Mouse (Mus musculus) gastrocnemius, postnatal 36 days (tissue): Measurements from ENCODE around the gene Cd44. TPM values are rescaled to one million over a fixed set of nuclear protein-coding genes. Genes with fewer than 3 reads are reported as not detected.

Experiments
- DNase-seq, 2 experiments: peaks; one replicate each; pipeline ENCODE4 v3.0.0; 2022
- intact Hi-C: fragments of 180-260 bp; cut with DNase I; formaldehyde crosslinking; loops from one replicate; pipeline ENCODE4 v1.15.1; 2025
- total RNA-seq, 2 experiments: library from RNA; stranded (reverse); gene quantifications; 2 replicates each; pipeline ENCODE4 v1.2.3; 2021

Cd44 gene
- total RNA-seq, 2 experiments from 2014 or later: 5.3 to 6.0 TPM

DNA sequence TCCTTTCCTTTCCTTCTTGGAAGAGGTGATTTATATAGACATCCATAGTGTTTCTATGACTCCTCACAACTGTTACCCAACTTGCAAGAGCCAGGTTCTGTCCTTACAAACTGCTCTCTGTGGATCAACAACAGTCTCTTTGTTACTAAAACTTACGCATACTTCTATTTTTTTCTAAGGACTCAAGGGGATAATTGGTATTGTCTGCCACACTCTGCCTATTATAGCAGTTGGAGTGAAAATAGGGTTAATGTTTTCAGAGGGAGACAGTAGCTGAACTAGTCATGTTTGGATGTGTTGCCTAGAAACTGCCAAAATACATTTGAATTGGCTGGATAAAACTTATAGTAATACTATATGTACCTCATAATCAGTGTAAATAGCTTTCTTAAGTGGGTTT lies 125.9 kb downstream of the Cd44 start:
- intact Hi-C loops: no loop called here
- DNase-seq: no peak

DNA sequence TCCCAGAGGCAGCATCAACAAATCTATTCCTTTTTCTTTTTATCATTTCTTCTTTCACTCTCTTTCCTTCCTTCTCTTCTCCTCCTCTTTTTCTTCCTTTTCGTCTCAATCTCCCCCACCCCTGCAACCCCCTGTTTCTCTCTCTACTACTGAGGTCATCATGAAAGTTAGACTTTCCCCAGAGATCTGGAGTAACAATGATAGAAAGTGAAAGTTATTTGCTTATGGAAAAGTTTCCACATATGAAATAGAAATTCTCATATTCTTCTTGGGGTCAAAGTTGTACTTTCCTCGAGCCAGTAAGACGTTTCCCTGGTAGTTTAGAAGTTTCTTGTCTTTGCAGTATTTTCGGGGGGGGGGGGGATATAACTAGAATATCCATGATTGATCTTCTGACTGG lies 126.8 kb downstream of the Cd44 start:
- intact Hi-C loops: no loop called here
- DNase-seq: no peak

DNA sequence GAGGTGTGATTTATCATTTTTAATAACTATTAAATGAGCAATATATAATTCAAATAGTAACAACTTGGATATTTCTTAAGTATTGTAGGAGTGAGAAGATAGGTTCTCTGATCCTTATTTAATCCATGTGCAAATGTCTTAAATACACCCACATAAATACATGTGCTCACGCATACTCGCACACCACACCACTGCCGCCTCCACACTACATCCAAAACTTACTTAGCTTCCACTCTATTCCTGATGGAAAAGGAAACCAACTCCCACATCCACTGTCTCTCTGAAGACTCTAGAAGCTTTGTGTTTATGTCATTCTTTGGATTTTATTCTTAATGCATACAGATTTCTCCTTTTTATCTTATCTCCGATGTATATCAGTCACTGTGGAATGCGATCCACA lies 129.2 kb downstream of the Cd44 start:
- intact Hi-C loops: no loop called here
- DNase-seq: no peak

DNA sequence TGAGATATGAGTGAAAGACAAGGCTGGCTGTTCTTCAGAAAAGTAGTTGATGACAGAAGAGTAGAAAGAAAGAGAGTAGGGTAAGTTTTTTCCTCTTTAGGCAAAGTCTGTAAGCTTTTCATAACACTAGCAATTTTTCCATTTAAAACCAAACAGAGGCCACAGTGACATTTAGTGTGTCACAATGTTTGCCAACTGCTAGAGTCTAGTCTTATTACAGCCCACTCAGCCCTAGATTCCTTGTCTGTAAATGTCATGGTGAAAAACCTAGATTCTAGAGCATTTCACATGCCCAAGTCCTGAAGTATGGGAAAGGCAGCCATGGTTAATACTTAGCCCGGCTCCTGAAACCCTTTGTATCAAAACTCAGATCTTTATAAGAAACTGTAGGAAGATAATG lies 130.2 kb downstream of the Cd44 start:
- no peak for DNase-seq

DNA sequence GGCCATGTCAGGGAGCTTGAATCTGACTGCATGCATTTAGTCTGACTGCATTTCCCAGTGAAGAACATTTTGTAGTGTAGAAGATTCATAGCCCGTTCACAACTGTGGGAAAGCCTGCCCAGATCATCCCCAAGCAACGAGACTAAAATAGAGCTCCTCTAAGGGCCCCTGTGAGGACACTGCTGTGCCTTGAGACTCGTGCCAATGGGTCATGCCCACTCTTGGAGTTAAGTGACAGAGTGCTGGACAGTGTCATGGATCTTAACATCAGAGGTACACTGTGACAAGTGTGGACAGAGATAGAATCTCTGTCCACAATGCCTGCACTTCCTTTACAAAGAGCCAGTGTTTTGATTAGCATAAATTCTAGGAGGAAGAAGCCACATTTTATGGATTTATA lies 133.2 kb downstream of the Cd44 start:
- DNase-seq: no peak
- intact Hi-C loops: no loop called here

More for the DNA sequence above, 130.2 kb downstream of the Cd44 start:
- intact Hi-C loops: no loop called here

DNA sequence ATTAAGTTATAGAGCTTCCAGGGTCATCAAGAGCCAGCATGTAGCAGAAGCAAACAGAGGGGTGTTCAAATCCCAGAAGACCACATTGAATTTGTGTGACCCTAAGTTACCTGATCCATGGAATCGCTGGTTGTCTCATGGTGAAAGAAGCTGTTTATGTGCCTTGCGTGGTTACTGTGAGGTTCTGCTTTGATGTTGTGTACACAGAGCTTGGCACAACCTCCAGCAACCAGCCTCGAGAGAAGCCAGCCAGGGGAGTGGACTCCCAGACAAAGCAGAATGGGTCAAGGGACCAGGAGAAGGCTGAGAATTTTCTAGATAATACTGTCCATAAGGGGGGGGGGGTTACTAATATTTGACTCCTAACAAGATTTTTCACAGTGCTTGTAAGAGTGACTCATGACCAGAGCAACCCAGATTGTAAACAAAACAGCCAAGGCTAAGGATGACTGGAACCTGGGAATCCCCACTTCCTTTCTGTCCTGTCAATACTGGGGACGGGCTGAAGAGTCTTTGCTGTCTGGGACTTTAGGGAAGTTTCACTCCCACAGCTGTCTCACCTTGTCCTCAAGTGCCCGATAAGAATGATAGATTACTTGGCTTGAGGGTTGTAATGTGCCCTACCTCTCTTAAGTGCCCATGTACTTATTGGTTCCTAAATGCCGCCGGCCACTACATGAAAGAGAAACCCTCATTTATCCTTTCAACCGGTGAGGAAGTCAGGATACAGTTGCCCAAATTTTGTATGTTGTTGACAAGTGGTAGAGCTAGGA lies 136.7 kb downstream of the Cd44 start:
- intact Hi-C loops: no loop called here
- DNase-seq: no peak

DNA sequence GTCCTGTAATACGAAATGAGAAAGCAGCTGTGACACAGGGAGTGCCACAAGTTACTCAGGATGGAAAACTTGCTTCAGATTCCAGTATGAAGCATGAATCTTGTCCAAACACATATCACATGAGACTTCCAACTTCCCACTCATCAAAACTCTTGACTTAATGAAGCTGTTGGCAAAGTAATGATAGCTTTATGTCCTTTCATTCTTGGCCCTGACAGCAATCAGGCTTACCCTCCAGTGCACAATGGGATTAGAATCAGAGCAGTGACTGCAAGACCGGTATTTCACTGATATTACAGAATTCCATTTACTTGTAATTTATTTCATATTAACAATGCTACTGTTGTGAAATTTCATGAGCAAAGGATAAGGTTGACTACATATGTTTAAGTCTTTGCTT lies 137.5 kb downstream of the Cd44 start:
- no peak for DNase-seq
- intact Hi-C loops: no loop called here

DNA sequence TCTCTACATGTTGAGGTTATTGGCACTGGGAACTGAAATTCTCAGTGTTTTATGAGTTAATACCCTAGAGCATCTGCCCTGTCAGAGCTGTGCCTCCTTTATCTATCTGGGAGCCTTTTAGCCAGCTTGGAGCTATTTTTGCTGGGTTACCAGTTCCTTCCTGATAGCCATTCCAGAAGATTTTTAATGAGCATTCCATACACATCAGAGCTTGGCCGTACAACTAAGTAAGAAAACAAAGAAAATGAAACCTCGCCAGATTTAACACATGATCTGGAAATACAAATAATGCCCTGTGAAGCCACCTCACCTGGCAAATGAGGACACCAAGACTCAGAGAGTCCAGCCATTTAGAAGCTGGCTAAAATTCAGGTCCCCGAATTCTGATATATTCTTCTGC lies 138.3 kb downstream of the Cd44 start:
- intact Hi-C loops: no loop called here
- no peak for DNase-seq

Other genes starting within 250 kb of the Cd44 start
- under 1 TPM; 0.20 to 0.69 TPM for gene Slc1a2, start 243.0 kb downstream of the Cd44 start, total RNA-seq
- 10 to 100 TPM; 87.0 to 99.9 TPM for gene Pdhx, start 171.8 kb upstream of the Cd44 start, total RNA-seq
- 10 to 100 TPM; 37.0 to 45.9 TPM for gene Apip, start 172.0 kb upstream of the Cd44 start, total RNA-seq